Mouse (Mus musculus) spleen, postnatal 4 days (tissue): ENCODE data around the gene Stard9.
"Not testable (repeated sequence)": the region's sequence is repeated elsewhere in the genome, so short reads cannot be mapped to it uniquely, and the experiment has no call there.

Experiments
- DNase-seq, 2 experiments: peaks; one replicate each; pipeline ENCODE4 v3.0.0; 2022; ENCODE audit warnings: low spot score in 2 of 2

The Stard9 gene

GRCm38 (mm10) chr2:120654693-120655092 is 25.8 kb downstream of the Stard9 start:
- DNase-seq = no peak

- DNase-seq = no peak
These were observed 27.0 kb downstream of the Stard9 start for GRCm38 (mm10) chr2:120655905-120656304.

- DNase-seq = no peak
These were observed 27.8 kb downstream of the Stard9 start for GRCm38 (mm10) chr2:120656711-120657110.

GRCm38 (mm10) chr2:120658486-120658885 is 29.6 kb downstream of the Stard9 start:
- no peak for DNase-seq

- no peak for DNase-seq
These were observed 30.4 kb downstream of the Stard9 start for GRCm38 (mm10) chr2:120659318-120659717.

GRCm38 (mm10) chr2:120660486-120661078 is 31.7 kb downstream of the Stard9 start:
- DNase-seq = no peak

GRCm38 (mm10) chr2:120662766-120663165 is 33.8 kb downstream of the Stard9 start:
- no peak for DNase-seq

GRCm38 (mm10) chr2:120663491-120664154 is 34.7 kb downstream of the Stard9 start:
- no peak for DNase-seq

GRCm38 (mm10) chr2:120667446-120667845 is 38.5 kb downstream of the Stard9 start:
- no peak for DNase-seq

- no peak for DNase-seq
These were observed 41.3 kb downstream of the Stard9 start for GRCm38 (mm10) chr2:120670253-120670652.

GRCm38 (mm10) chr2:120681151-120681550 is 52.2 kb downstream of the Stard9 start:
- DNase-seq = not testable (repeated sequence)

- no peak for DNase-seq
These were observed 68.8 kb downstream of the Stard9 start for GRCm38 (mm10) chr2:120697767-120698166.

- DNase-seq = no peak
These were observed 71.5 kb downstream of the Stard9 start for GRCm38 (mm10) chr2:120700379-120700885.

- no peak for DNase-seq
These were observed 73.8 kb downstream of the Stard9 start for GRCm38 (mm10) chr2:120702675-120703074.

- no peak for DNase-seq
These were observed 78.1 kb downstream of the Stard9 start for GRCm38 (mm10) chr2:120707041-120707440.

GRCm38 (mm10) chr2:120710154-120710553 is 81.2 kb downstream of the Stard9 start:
- no peak for DNase-seq

GRCm38 (mm10) chr2:120710948-120711347 is 82.0 kb downstream of the Stard9 start:
- DNase-seq = no peak

GRCm38 (mm10) chr2:120713441-120713840 is 84.5 kb downstream of the Stard9 start:
- no peak for DNase-seq

GRCm38 (mm10) chr2:120718496-120718895 is 89.6 kb downstream of the Stard9 start:
- DNase-seq = no peak

- no peak for DNase-seq
These were observed 91.9 kb downstream of the Stard9 start for GRCm38 (mm10) chr2:120720821-120721220.

- DNase-seq = no peak
These were observed 93.0 kb downstream of the Stard9 start for GRCm38 (mm10) chr2:120721911-120722310.

- DNase-seq = no peak
These were observed 93.6 kb downstream of the Stard9 start for GRCm38 (mm10) chr2:120722491-120722890.

- DNase-seq = no peak
These were observed 94.7 kb downstream of the Stard9 start for GRCm38 (mm10) chr2:120723621-120724020.
